Mouse (Mus musculus): ENCODE results near the gene Obox1. TPM values are rescaled to one million over a fixed set of nuclear protein-coding genes. Genes with fewer than 3 reads are reported as not detected.
"Not testable (repeated sequence)": the region's sequence is repeated elsewhere in the genome, so short reads cannot be mapped to it uniquely, and the experiment has no call there.

Gene Obox1
- not detected for total RNA-seq (2021)
- long read RNA-seq, experiment 1: 0 reads
- long read RNA-seq, experiment 2: 0 reads

DNA sequence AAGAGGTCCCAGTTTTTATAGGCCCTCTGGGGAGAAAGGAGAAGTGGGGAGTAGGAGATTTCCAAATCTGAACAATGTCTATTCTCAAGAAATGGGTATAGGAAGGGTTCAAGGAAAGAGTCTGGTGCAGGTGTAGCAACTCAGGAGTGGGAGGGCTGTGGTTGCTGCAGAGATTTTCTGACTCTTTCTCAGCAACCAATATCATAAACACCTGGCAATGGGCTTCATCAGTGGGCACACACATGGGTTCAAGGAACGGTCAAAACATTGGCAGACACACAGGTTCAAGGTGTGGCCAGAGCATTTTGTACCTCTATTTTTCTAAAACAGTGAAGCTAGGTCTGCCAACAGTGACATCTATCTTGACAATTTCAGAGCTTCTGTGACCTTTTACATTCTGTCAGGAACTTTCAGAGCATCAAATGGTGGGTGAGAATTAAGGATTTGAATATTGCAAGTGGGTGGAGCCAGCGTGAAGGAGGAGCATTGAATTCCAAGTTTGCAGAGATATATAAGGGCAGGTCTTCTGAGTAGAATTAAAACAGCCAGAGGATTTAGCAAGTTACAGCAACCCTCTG lies at the start of gene Obox1, which contains the start of gene Obox2:
Gene Obox1 (plus strand): TSS at position 528 of the 578 bp plus-strand sequence.
Gene Obox2 (plus strand): TSS at position 301 of the 578 bp plus-strand sequence.
- DNase-seq (ENCODE audit: low spot score in 2 of 2); intact Hi-C loops (cut with DNase I): not testable (repeated sequence)

DNA sequence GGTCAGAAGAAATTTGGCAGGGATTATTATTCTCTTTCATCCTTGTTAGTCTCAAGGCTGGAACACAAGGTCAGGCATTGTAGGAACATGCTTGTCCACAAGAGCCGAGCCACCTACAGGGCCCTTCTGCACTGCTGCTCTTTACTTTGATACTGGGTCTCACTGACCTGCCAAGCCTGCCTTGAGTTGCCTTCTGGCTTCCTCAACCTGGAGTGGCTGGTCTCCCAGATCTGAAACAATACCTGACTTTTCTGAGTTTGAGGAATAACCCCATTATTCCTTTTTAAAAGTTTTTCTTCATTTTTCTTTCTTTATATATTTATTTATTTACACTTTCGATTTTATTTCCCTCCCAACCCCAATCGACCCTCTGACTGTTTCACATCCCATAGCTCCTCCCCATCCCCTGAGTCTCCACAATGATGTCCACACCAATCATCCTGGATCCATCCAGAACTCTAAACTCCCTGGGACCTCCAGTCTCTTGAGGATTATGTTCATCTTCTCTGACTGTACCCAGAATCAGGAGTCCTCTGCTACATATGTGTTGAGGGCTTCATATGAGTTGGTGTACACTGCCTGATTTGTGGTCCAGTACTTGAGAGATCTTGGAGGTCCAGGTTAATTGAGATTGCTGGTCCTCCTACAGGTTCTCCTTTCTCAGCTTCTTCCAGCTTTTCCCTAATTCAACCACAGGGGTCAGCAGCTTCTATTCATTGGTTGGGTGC lies 10.6 kb downstream of the Obox1 start:
- intact Hi-C loops (cut with DNase I); DNase-seq (ENCODE audit: low spot score in 2 of 2): not testable (repeated sequence)

DNA sequence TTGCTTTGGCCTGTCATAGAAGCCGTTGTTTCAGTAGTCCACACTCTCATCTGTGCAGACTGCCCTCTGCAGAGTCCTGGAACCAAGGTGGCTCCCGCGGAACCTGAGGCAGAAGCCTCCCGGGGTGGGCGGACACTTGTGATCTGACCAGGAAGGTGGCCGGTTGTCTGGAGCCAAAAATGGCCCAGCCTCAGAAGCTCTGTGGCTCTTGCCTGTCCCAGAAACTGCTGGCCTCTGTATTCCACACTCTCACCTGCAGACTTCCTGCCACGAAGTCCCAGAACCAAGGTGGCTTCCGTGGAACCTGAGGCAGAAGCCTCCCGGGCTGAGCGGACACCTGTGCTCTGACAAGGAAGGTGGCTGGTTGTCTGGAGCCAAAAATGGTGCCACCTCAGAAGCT lies 18.1 kb downstream of the Obox1 start:
- DNase-seq (ENCODE audit: low spot score in 2 of 2); intact Hi-C loops (cut with DNase I): not testable (repeated sequence)

DNA sequence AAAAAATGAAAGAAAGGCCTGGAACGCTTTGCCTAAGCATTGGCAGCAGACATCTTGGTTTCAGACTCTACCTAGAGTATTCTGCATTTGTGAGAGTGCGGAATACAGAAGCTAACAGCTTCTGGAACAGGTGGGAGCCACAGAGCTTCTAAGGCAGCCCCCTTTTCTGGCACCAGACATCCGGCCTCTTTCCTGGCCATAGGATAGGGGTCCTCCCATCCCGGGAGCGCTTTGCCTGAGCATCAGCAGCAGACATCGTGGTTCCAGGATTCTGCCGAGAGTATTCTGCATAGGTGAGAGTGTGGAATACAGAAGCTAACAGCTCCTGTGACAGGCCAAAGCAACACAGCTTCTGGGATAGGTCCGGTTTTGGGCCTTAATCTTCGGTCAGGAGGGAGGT lies 29.3 kb downstream of the Obox1 start:
- intact Hi-C loops (cut with DNase I); DNase-seq (ENCODE audit: low spot score in 2 of 2): not testable (repeated sequence)

DNA sequence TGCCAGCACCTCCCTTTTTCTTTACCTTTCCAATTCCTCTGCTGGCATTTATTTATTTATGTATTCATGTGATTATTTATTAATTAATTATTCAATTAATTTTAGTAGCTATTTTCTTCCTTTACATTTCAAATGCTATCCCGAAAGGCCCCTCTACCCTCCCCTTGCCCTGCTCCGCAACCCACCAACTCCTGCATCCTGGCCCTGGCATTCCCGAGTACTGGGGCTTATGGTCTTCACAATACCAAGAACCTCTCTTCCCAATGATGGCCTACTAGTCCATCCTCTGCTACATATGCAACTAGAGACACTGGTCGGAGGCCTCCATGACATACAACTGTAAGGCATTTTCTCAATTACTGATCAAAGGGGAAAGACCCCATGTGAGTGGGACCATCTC lies 36.8 kb downstream of the Obox1 start:
- DNase-seq (ENCODE audit: low spot score in 2 of 2); intact Hi-C loops (cut with DNase I): not testable (repeated sequence)

DNA sequence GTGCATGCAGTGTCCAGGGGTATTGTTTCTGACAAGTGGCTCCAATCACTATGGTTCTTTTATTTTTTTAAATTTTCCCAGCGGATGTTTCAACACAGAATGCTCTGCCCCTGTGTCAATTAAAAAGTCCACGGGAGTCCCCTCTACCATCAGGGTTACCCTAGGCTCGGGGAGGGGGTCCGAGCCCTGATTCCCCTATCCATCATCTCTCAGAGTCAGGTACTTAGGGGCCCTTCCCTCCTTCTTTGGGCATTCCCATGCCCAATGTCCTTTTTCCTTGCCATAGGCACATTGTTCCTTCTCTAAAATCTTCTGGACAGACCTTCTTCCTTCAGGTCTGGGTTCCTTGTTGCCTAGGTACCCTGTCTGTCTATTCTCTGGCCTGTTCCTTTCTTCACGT lies 120.7 kb downstream of the Obox1 start:
- intact Hi-C loops (cut with DNase I); DNase-seq (ENCODE audit: low spot score in 2 of 2): not testable (repeated sequence)

Other genes with a start within 250 kb of the Obox1 start
- not detected for gene Obox2, start 227 bp upstream of the Obox1 start, total RNA-seq (2021)

Measured in left cerebral cortex, postnatal 14 days (tissue).